ENCODE assay signal across 17 mouse cellular contexts in genomic region chr6:120517311-120517710, GRCm38 (mm10). TPM values are rescaled to one million over a fixed set of nuclear protein-coding genes. Genes with fewer than 3 reads are reported as not detected.
DNase-seq lines count a peak whose midpoint lies in the region; ATAC-seq and TF ChIP-seq lines count a peak whose summit lies in the region.
"Had no signal": no experiment of that assay in that cellular context is flagged by ENCODE, and none has a peak within 500 bp of the region (broad histone marks: within the 10 kb centered on the region; RNA-seq: fewer than 3 reads in every experiment).

No protein-coding gene starts in this region.

- H3K4me2 ChIP-seq in hindbrain, postnatal 0 days (ENCODE audit: low read depth, low read length), result no peak overlapping the region
- no peak overlapping the region for H3K4me2 ChIP-seq in hindbrain, embryonic 14.5 days (replicated peaks)
- H3K4me2 ChIP-seq: heart, embryonic 13.5 days; intestine, embryonic 15.5 days; limb, embryonic 12.5 days had no signal

- H3K4me3 ChIP-seq in hindbrain, postnatal 0 days (ENCODE audit: low read length), result no peak overlapping the region
- H3K4me3 ChIP-seq in hindbrain, embryonic 14.5 days (replicated peaks; ENCODE audit: low read length), result no peak overlapping the region
- H3K4me3 ChIP-seq in MEL (ENCODE audit: control insufficient read depth in 1 of 2, insufficient read depth in 1 of 2, low read depth in 2 of 2, low read length in 2 of 2), result no peak overlapping the region
- H3K4me3 ChIP-seq: heart, embryonic 13.5 days; intestine, embryonic 15.5 days; limb, embryonic 12.5 days had no signal

- H3K9me3 ChIP-seq in hindbrain, postnatal 0 days (ENCODE audit: low read length), result no peaks in the 10 kb centered on the region
- H3K9me3 ChIP-seq in hindbrain, embryonic 14.5 days (ENCODE audit: control insufficient read depth, low read length), result no peaks in the 10 kb centered on the region
- no peaks in the 10 kb centered on the region for H3K9me3 ChIP-seq in MEL (replicated peaks; ENCODE audit: insufficient read depth, low read length)
- H3K9me3 ChIP-seq: heart, embryonic 13.5 days; intestine, embryonic 15.5 days; limb, embryonic 12.5 days had no signal

- H3K79me2 ChIP-seq in MEL (ENCODE audit: control insufficient read depth, insufficient read depth, low read length, poor library complexity), result no peaks in the 10 kb centered on the region

- no peak for TF ChIP-seq POLR2A in MEL (IDR thresholded peaks at IDR 0.05; ENCODE audit: control insufficient read depth in 1 of 2, insufficient read depth in 1 of 2, low read depth in 1 of 2, low read length in 2 of 2, poor library complexity in 1 of 2)

- peaks cover 32% of the 10 kb centered on the region for H3K36me3 ChIP-seq in hindbrain, postnatal 0 days (ENCODE audit: insufficient read depth, low read length)
- peaks cover 72% of the 10 kb centered on the region for H3K36me3 ChIP-seq in hindbrain, embryonic 14.5 days (replicated peaks; ENCODE audit: control insufficient read depth, insufficient read depth)
- peaks cover 0 to 18% of the 10 kb centered on the region in 2 experiments for H3K36me3 ChIP-seq in MEL (ENCODE audit: control insufficient read depth in 1 of 2, insufficient read depth in 2 of 2, low read length in 2 of 2)

- no peak for TF ChIP-seq CTCF in hindbrain, postnatal 0 days (IDR thresholded peaks at IDR 0.05; ENCODE audit: low read depth)
- TF ChIP-seq CTCF in MEL (IDR thresholded peaks at IDR 0.05 in 2 of 3, conservative IDR thresholded peaks at IDR 0.05 in 1 of 3; ENCODE audit: control insufficient read depth in 1 of 3, insufficient read depth in 1 of 3, low read depth in 2 of 3, low read length in 3 of 3, poor library complexity in 1 of 3, severe bottlenecking in 1 of 3), result no peak

- no peak for TF ChIP-seq RAD21 in MEL (IDR thresholded peaks at IDR 0.05; ENCODE audit: low read depth, low read length)

- H3K4me1 ChIP-seq in hindbrain, postnatal 0 days (ENCODE audit: insufficient read depth, low read length), result no peaks in the 10 kb centered on the region
- no peaks in the 10 kb centered on the region for H3K4me1 ChIP-seq in hindbrain, embryonic 14.5 days (replicated peaks; ENCODE audit: control insufficient read depth, insufficient read depth, low read length)
- peaks cover 9 to 17% of the 10 kb centered on the region in 2 experiments for H3K4me1 ChIP-seq in MEL (ENCODE audit: control insufficient read depth in 1 of 2, insufficient read depth in 2 of 2, low read length in 2 of 2)
- H3K4me1 ChIP-seq: intestine, embryonic 15.5 days; limb, embryonic 12.5 days had no signal

- no peak for TF ChIP-seq EP300 in MEL (IDR thresholded peaks at IDR 0.05; ENCODE audit: low read depth in 1 of 2, low read length in 2 of 2)

- ATAC-seq in hindbrain, postnatal 0 days, result 0 out of 2 replicates have a peak, but pooled peaks have one; percentile 25
- ATAC-seq in hindbrain, embryonic 14.5 days (ENCODE audit: low FRiP score), result no peak
- ATAC-seq in erythroid progenitor cell, adult 5-6 weeks (replicated peaks; ENCODE audit: low FRiP score, poor library complexity, severe bottlenecking), result peak; percentile 23; the same call in 1 of the 2 replicates
- ATAC-seq: intestine, embryonic 15.5 days had no signal

- no peaks in the 10 kb centered on the region for H3K27me3 ChIP-seq in hindbrain, postnatal 0 days (ENCODE audit: insufficient read depth, low read length)
- H3K27me3 ChIP-seq in hindbrain, embryonic 14.5 days (ENCODE audit: control insufficient read depth, insufficient read depth, low read length), result no peaks in the 10 kb centered on the region
- H3K27me3 ChIP-seq in MEL (ENCODE audit: control insufficient read depth in 1 of 2, insufficient read depth in 2 of 2, low read length in 2 of 2), result no peaks in the 10 kb centered on the region
- H3K27me3 ChIP-seq: heart, embryonic 13.5 days; intestine, embryonic 15.5 days; limb, embryonic 12.5 days had no signal

- peak; percentile 13 for DNase-seq in hindbrain, postnatal 0 days (ENCODE audit: low spot score)
- DNase-seq in hindbrain, embryonic 14.5 days (ENCODE audit: low spot score), result no peak
- no peak for DNase-seq in MEL (ENCODE audit: low read depth, low spot score)
- DNase-seq in adrenal gland, postnatal 10 days, result peak; percentile 44
- no peak for DNase-seq in urinary bladder, postnatal 10 days (ENCODE audit: low spot score)
- no peak for DNase-seq in kidney, postnatal 14 days
- no peak for DNase-seq in layer of hippocampus, adult 9-10 months (ENCODE audit: low spot score)
- DNase-seq: B cell, adult 2 months; cerebellum, postnatal 10 days; gastrocnemius, postnatal 36 days; kidney, postnatal 4 days had no signal

- H3K27ac ChIP-seq in hindbrain, postnatal 0 days, result no peak overlapping the region
- no peak overlapping the region for H3K27ac ChIP-seq in hindbrain, embryonic 14.5 days
- peak overlapping the region; percentile 58 for H3K27ac ChIP-seq in MEL (ENCODE audit: control insufficient read depth, low read depth, low read length)
- H3K27ac ChIP-seq: heart, embryonic 13.5 days; intestine, embryonic 15.5 days; limb, embryonic 12.5 days had no signal

- WGBS in hindbrain, postnatal 0 days, result 73% methylated on average over 5 of the region's 5 CpGs
- WGBS in hindbrain, embryonic 14.5 days, result 86% methylated on average over 5 of the region's 5 CpGs

- H3K9ac ChIP-seq in hindbrain, postnatal 0 days (replicated peaks; ENCODE audit: low read length), result no peak overlapping the region
- H3K9ac ChIP-seq in hindbrain, embryonic 14.5 days, result no peak overlapping the region
- no peak overlapping the region for H3K9ac ChIP-seq in MEL (ENCODE audit: control insufficient read depth, low read depth, low read length, poor library complexity, severe bottlenecking)
- H3K9ac ChIP-seq: heart, embryonic 13.5 days; intestine, embryonic 15.5 days; limb, embryonic 12.5 days had no signal

TF ChIP-seq in MEL, 35 proteins besides CTCF, POLR2A, EP300 and RAD21:
- TF ChIP-seq TAL1 (IDR thresholded peaks at IDR 0.05; ENCODE audit: low read length) (no peak), ETS1 (IDR thresholded peaks at IDR 0.05; ENCODE audit: low read depth, low read length) (no peak), E2F4 (IDR thresholded peaks at IDR 0.05; ENCODE audit: borderline replicate concordance, low read depth, low read length) (no peak), NELFE (IDR thresholded peaks at IDR 0.05; ENCODE audit: low read depth, low read length) (no peak), ZC3H11A (IDR thresholded peaks at IDR 0.05; ENCODE audit: low read depth, low read length) (no peak), NRF1 (IDR thresholded peaks at IDR 0.05; ENCODE audit: insufficient read depth, low read depth, low read length, poor library complexity, severe bottlenecking) (no peak), USF1 (IDR thresholded peaks at IDR 0.05; ENCODE audit: low read depth, low read length) (no peak), MYC (IDR thresholded peaks at IDR 0.05; ENCODE audit: low read depth, low read length) (no peak), BHLHE40 (IDR thresholded peaks at IDR 0.05; ENCODE audit: borderline replicate concordance, low read depth, low read length) (no peak), MAFK (IDR thresholded peaks at IDR 0.05; ENCODE audit: borderline replicate concordance, low read depth, low read length) (no peak), CHD2 (IDR thresholded peaks at IDR 0.05; ENCODE audit: low read length) (no peak), ELF1 (IDR thresholded peaks at IDR 0.05; ENCODE audit: low read depth, low read length) (no peak), MYB (IDR thresholded peaks at IDR 0.05; ENCODE audit: low read depth, low read length) (no peak), JUND (IDR thresholded peaks at IDR 0.05; ENCODE audit: low read depth, low read length) (no peak), ZNF384 (IDR thresholded peaks at IDR 0.05; ENCODE audit: low read depth, low read length) (no peak), POLR2AphosphoS2 (IDR thresholded peaks at IDR 0.05; ENCODE audit: low read length) (no peak), MAX (IDR thresholded peaks at IDR 0.05; ENCODE audit: low read length) (no peak)

RNA-seq across cellular contexts. Expression of gene Hdhd5, which starts 13.8 kb away (rescaled TPM):
- 38.2 and 38.9 TPM in 2 replicates for total RNA-seq in hindbrain, postnatal 0 days (2014; rRNA removed)
- 19.1 and 19.8 TPM in 2 replicates for polyA plus RNA-seq in hindbrain, postnatal 0 days (2015; fragmentation: Nextera tagmentation; extraction: Ambion mirVana)
- polyA plus RNA-seq in hindbrain, embryonic 14.5 days (2014; fragmentation: Nextera tagmentation; extraction: Ambion mirVana), result 9.6 and 13.4 TPM in 2 replicates
- total RNA-seq in MEL (2012; rRNA removed), result 17.4 and 19.9 TPM in 2 replicates
- 10 to 100 TPM in 1 of 2 experiments, not detected in 1; 17.8 TPM for polyA plus RNA-seq in MEL (2012; ENCODE audit: insufficient read depth in 1 of 2, insufficient read length in 2 of 2, low read depth in 1 of 2, low replicate concordance in 2 of 2, missing spikeins in 1 of 2)
- total RNA-seq in adrenal gland, postnatal 10 days (2021), result 10 to 100 TPM; 24.9 to 34.0 TPM
- 2.1 and 4.0 TPM in 2 replicates for total RNA-seq in erythroid progenitor cell, adult 5-6 weeks (2015; ENCODE audit: low replicate concordance)
- total RNA-seq in erythroid progenitor cell, adult 5-6 weeks (2017; ENCODE audit: low replicate concordance), result 3.4 and 9.1 TPM in 2 replicates

RNA-seq across cellular contexts. Expression of gene Tmem121b, which starts 23.7 kb away (rescaled TPM):
- 25.9 and 31.9 TPM in 2 replicates for total RNA-seq in hindbrain, postnatal 0 days (2014; rRNA removed)
- polyA plus RNA-seq in hindbrain, postnatal 0 days (2015; fragmentation: Nextera tagmentation; extraction: Ambion mirVana), result 2.3 and 2.5 TPM in 2 replicates
- polyA plus RNA-seq in hindbrain, embryonic 14.5 days (2014; fragmentation: Nextera tagmentation; extraction: Ambion mirVana), result 3.2 and 4.3 TPM in 2 replicates
- total RNA-seq in MEL (2012; rRNA removed), result not detected in 2 replicates
- polyA plus RNA-seq in MEL (2012; ENCODE audit: insufficient read depth in 1 of 2, insufficient read length in 2 of 2, low read depth in 1 of 2, low replicate concordance in 2 of 2, missing spikeins in 1 of 2), result under 1 TPM in 1 of 2 experiments, not detected in 1; 0.18 TPM
- under 1 TPM; 0.12 to 0.15 TPM for total RNA-seq in adrenal gland, postnatal 10 days (2021)
- total RNA-seq in erythroid progenitor cell, adult 5-6 weeks (2015; ENCODE audit: low replicate concordance), result not detected in 2 replicates
- not detected in 2 replicates for total RNA-seq in erythroid progenitor cell, adult 5-6 weeks (2017; ENCODE audit: low replicate concordance)
- total RNA-seq: gastrocnemius, postnatal 36 days; megakaryocyte, adult 5-6 weeks; neutrophil, adult 5-6 weeks had no signal

RNA-seq across cellular contexts. Expression of gene Il17ra, which starts 54.3 kb away (rescaled TPM):
- 7.8 and 10.6 TPM in 2 replicates for total RNA-seq in hindbrain, postnatal 0 days (2014; rRNA removed)
- polyA plus RNA-seq in hindbrain, postnatal 0 days (2015; fragmentation: Nextera tagmentation; extraction: Ambion mirVana), result 5.8 and 7.0 TPM in 2 replicates
- 2.2 and 3.6 TPM in 2 replicates for polyA plus RNA-seq in hindbrain, embryonic 14.5 days (2014; fragmentation: Nextera tagmentation; extraction: Ambion mirVana)
- total RNA-seq in MEL (2012; rRNA removed), result 18.0 and 19.5 TPM in 2 replicates
- 10 to 100 TPM in 1 of 2 experiments, not detected in 1; 43.3 TPM for polyA plus RNA-seq in MEL (2012; ENCODE audit: insufficient read depth in 1 of 2, insufficient read length in 2 of 2, low read depth in 1 of 2, low replicate concordance in 2 of 2, missing spikeins in 1 of 2)
- total RNA-seq in adrenal gland, postnatal 10 days (2021), result 10 to 100 TPM in 1 of 2 experiments, 1 to 10 TPM in 1; 9.6 to 11.3 TPM
- total RNA-seq in erythroid progenitor cell, adult 5-6 weeks (2015; ENCODE audit: low replicate concordance), result 8.4 and 11.5 TPM in 2 replicates
- total RNA-seq in erythroid progenitor cell, adult 5-6 weeks (2017; ENCODE audit: low replicate concordance), result 10.5 and 11.7 TPM in 2 replicates

Comparison
In these comparisons a context has a peak if more than half of its experiments do, and no peak if none do; other contexts are left out.
1. DNase-seq: peak in hindbrain, postnatal 0 days (single experiment) and adrenal gland, postnatal 10 days (single experiment); none in hindbrain, embryonic 14.5 days (single experiment), MEL (single experiment), urinary bladder, postnatal 10 days (single experiment), kidney, postnatal 14 days (single experiment) and layer of hippocampus, adult 9-10 months (single experiment).
2. RNA of gene Tmem121b, which starts 23.7 kb away (total RNA-seq): 25.9 to 31.9 TPM in hindbrain, postnatal 0 days; 0.12 to 0.15 TPM in adrenal gland, postnatal 10 days, not detected in MEL and not detected in erythroid progenitor cell, adult 5-6 weeks; every median in the first group is over 10 times any median in the second.